Mouse (Mus musculus): Measurements from ENCODE around the gene Mpv17l.

DNA sequence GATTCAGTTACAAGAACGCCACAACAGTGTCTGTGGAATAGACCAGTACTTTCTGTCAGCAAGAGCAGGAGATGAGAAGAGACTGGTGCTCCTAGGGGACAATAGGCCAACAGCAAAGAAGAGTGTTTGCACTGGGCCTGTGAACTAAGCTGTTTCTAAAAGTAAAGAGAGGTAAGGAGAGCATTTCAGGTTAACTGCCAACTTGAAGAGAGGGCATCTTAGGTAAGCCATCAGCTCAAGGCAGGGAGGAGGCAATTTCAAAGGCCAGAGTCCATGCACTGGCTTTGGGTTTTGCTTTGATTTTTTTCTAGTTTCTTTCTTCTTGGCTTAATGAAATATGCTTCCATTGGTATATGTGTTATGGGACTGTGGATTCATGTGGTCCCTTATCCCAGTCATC lies 91.1 kb downstream of the Mpv17l start:
- no peak for TF ChIP-seq POLR2A (IDR thresholded peaks at IDR 0.05; ENCODE audit: insufficient read depth, low read depth, low read length)
- no peak for TF ChIP-seq CTCF (IDR thresholded peaks at IDR 0.05)
